Mouse (Mus musculus) CH12.LX (cell line): Measurements from ENCODE around the gene Fgd2. TPM values are rescaled to one million over a fixed set of nuclear protein-coding genes. Genes with fewer than 3 reads are reported as not detected.

Experiments
- DNase-seq: peaks from one replicate; pipeline ENCODE4 v3.0.0-alpha.2; 2013; ENCODE audit errors: extremely low read depth
- H3K27ac ChIP-seq: 2 replicates; pipeline ENCODE4 v1.5.1; 2012; ENCODE audit warnings: low read depth, mild to moderate bottlenecking, control low read depth, moderate library complexity; ENCODE audit not compliant: insufficient read depth
- H3K27me3 ChIP-seq: replicated peaks from 2 replicates; pipeline ENCODE3; 2012; ENCODE audit warnings: inconsistent platforms
- H3K36me3 ChIP-seq, 2 experiments: replicated peaks in 1 of 2; 2 replicates each; pipeline versions ENCODE3 to v1.6.1; 2012; ENCODE audit warnings: inconsistent platforms in 1 of 2, low read length in 1 of 2, mild to moderate bottlenecking in 1 of 2, mixed read lengths in 1 of 2, moderate library complexity in 1 of 2; ENCODE audit not compliant: control insufficient read depth in 1 of 2, insufficient read depth in 1 of 2
- H3K4me1 ChIP-seq, 2 experiments: 2 replicates each; pipeline ENCODE4 v1.6.1; 2012; ENCODE audit warnings: inconsistent platforms in 1 of 2, moderate library complexity in 1 of 2; ENCODE audit not compliant: insufficient read depth in 2 of 2, control insufficient read depth in 1 of 2
- H3K4me2 ChIP-seq: 2 replicates; pipeline ENCODE4 v1.6.1; 2012; ENCODE audit warnings: low read depth, mild to moderate bottlenecking, control low read depth; ENCODE audit not compliant: poor library complexity, insufficient read depth, severe bottlenecking
- H3K4me3 ChIP-seq, 3 experiments: fragments of 150-350 bp in 1 of 3; sonication (generic) in 1 of 3; replicated peaks in 1 of 3; 2 replicates each; pipeline versions ENCODE3 to v1.5.1; 2011 to 2012; ENCODE audit warnings: low read depth in 2 of 3, low read length in 2 of 3, mild to moderate bottlenecking in 2 of 3, moderate library complexity in 2 of 3, control low read depth in 1 of 3, improper control_type of control experiment in 1 of 3, inconsistent platforms in 1 of 3, mixed read lengths in 1 of 3; ENCODE audit not compliant: poor library complexity in 1 of 3
- H3K79me2 ChIP-seq: replicated peaks from 2 replicates; pipeline ENCODE4 v1.6.1; 2012; ENCODE audit warnings: mild to moderate bottlenecking, moderate library complexity; ENCODE audit not compliant: control insufficient read depth, poor library complexity, insufficient read depth, severe bottlenecking; ENCODE audit errors: extremely low read depth
- H3K9ac ChIP-seq: 2 replicates; pipeline ENCODE4 v1.6.1; 2012; ENCODE audit warnings: low read depth, mild to moderate bottlenecking, control low read depth, moderate library complexity; ENCODE audit not compliant: insufficient read depth
- H3K9me3 ChIP-seq: replicated peaks from 2 replicates; pipeline ENCODE3; 2012; ENCODE audit warnings: low read length, inconsistent platforms, mixed read lengths
- BHLHE40 ChIP-seq: IDR thresholded peaks from 2 replicates; pipeline ENCODE4 v1.6.1; 2011; ENCODE audit warnings: mild to moderate bottlenecking, low read depth, low read length, improper control_type of control experiment
- CHD1 ChIP-seq: IDR thresholded peaks from 2 replicates; pipeline ENCODE4 v1.6.1; 2012; ENCODE audit warnings: low read depth, low read length, improper control_type of control experiment, inconsistent platforms
- CHD2 ChIP-seq: IDR thresholded peaks from 2 replicates; pipeline ENCODE4 v1.6.1; 2011; ENCODE audit warnings: low read length, improper control_type of control experiment
- CTCF ChIP-seq, 2 experiments: IDR thresholded peaks in 1 of 2; conservative IDR thresholded peaks in 1 of 2; 2 replicates each; pipeline ENCODE4 v1.5.1; 2011 to 2012; ENCODE audit warnings: low read depth in 2 of 2, low read length in 2 of 2, improper control_type of control experiment in 1 of 2, inconsistent platforms in 1 of 2, mild to moderate bottlenecking in 1 of 2, moderate library complexity in 1 of 2
- ELF1 ChIP-seq: IDR thresholded peaks from 2 replicates; pipeline ENCODE4 v1.6.1; 2014; ENCODE audit warnings: low read depth, mild to moderate bottlenecking, inconsistent platforms, low read length, improper control_type of control experiment
- EP300 ChIP-seq: IDR thresholded peaks from 2 replicates; pipeline ENCODE4 v1.6.1; 2011; ENCODE audit warnings: low read length, improper control_type of control experiment
- HCFC1 ChIP-seq: IDR thresholded peaks from 2 replicates; pipeline ENCODE4 v1.6.1; 2012; ENCODE audit warnings: low read depth, mild to moderate bottlenecking, inconsistent platforms, low read length, improper control_type of control experiment
- KAT2A ChIP-seq: IDR thresholded peaks from 2 replicates; pipeline ENCODE4 v1.6.1; 2012; ENCODE audit warnings: low read length, improper control_type of control experiment, inconsistent platforms; ENCODE audit not compliant: insufficient replicate concordance
- MAX ChIP-seq: IDR thresholded peaks from 2 replicates; pipeline ENCODE4 v1.6.1; 2011; ENCODE audit warnings: low read length, improper control_type of control experiment
- MEF2A ChIP-seq: IDR thresholded peaks from 2 replicates; pipeline ENCODE4 v1.6.1; 2014; ENCODE audit warnings: low read depth, mild to moderate bottlenecking, inconsistent platforms, low read length, improper control_type of control experiment, borderline replicate concordance
- MXI1 ChIP-seq: IDR thresholded peaks from 2 replicates; pipeline ENCODE4 v1.6.1; 2011; ENCODE audit warnings: mild to moderate bottlenecking, low read depth, low read length, improper control_type of control experiment
- NELFE ChIP-seq: IDR thresholded peaks from 2 replicates; pipeline ENCODE4 v1.6.1; 2011; ENCODE audit warnings: low read depth, low read length, improper control_type of control experiment
- PAX5 ChIP-seq: IDR thresholded peaks from 2 replicates; pipeline ENCODE4 v1.6.1; 2012; ENCODE audit warnings: low read length, inconsistent platforms, mixed read lengths
- POLR2A ChIP-seq: IDR thresholded peaks from 2 replicates; pipeline ENCODE4 v1.6.1; 2011; ENCODE audit warnings: low read depth, mild to moderate bottlenecking, improper control_type of control experiment, low read length
- RAD21 ChIP-seq: IDR thresholded peaks from 2 replicates; pipeline ENCODE4 v1.6.1; 2011; ENCODE audit warnings: low read depth, mild to moderate bottlenecking, low read length, improper control_type of control experiment, moderate library complexity
- SIN3A ChIP-seq: IDR thresholded peaks from 2 replicates; pipeline ENCODE4 v1.6.1; 2012; ENCODE audit warnings: low read length, improper control_type of control experiment, inconsistent platforms
- SMC3 ChIP-seq: IDR thresholded peaks from 2 replicates; pipeline ENCODE4 v1.6.1; 2011; ENCODE audit warnings: low read depth, low read length, improper control_type of control experiment
- TBP ChIP-seq: conservative IDR thresholded peaks from 2 replicates; pipeline ENCODE4 v1.6.1; 2011; ENCODE audit warnings: low read depth, low read length, improper control_type of control experiment
- TCF12 ChIP-seq: IDR thresholded peaks from 2 replicates; pipeline ENCODE4 v1.6.1; 2014; ENCODE audit warnings: low read depth, mild to moderate bottlenecking, inconsistent platforms, low read length, improper control_type of control experiment
- UBTF ChIP-seq: IDR thresholded peaks from 2 replicates; pipeline ENCODE4 v1.6.1; 2012; ENCODE audit warnings: low read depth, mild to moderate bottlenecking, inconsistent platforms, low read length, improper control_type of control experiment, moderate library complexity
- USF2 ChIP-seq: conservative IDR thresholded peaks from 2 replicates; pipeline ENCODE4 v1.6.1; 2011; ENCODE audit warnings: low read depth, low read length, improper control_type of control experiment
- ZNF384 ChIP-seq: IDR thresholded peaks from 2 replicates; pipeline ENCODE4 v1.6.1; 2012; ENCODE audit warnings: low read depth, low read length, improper control_type of control experiment, inconsistent platforms
- dilution Hi-C: fragments of 300-500 bp; cut with MboI; formaldehyde crosslinking; loops from 2 replicates; pipeline ENCODE4 v1.14.3; 2020; ENCODE audit warnings: low sequenced_read_pairs; ENCODE audit not compliant: extremely low pct_unique_long_range_greater_than_20kb, extremely low pct_ligation_motif_present
- in situ Hi-C: fragments of 300-500 bp; cut with MboI; formaldehyde crosslinking; loops from 3 replicates; pipeline ENCODE4 v1.14.3; 2019; ENCODE audit warnings: low sequenced_read_pairs, low pct_ligation_motif_present, low pct_unique_long_range_greater_than_20kb, mixed read lengths
- polyA plus RNA-seq: library from polyadenylated mRNA; unstranded; fragments of >175 nt; gene quantifications from 2 replicates; pipeline ENCODE4 v1.2.1, GENCODE M21; 2012; ENCODE audit warnings: low read depth; ENCODE audit not compliant: insufficient read length
- total RNA-seq, 2 experiments: library from RNA; depleted of rRNA; stranded (reverse); fragments of 300-350 nt in 1 of 2; fragments of >200 nt in 1 of 2; gene quantifications; 2 replicates each; pipeline ENCODE4 v1.2.3; 2012 to 2014

Gene Fgd2
- total and polyA plus RNA-seq, 3 experiments, result 41.7 to 54.4 (median 48.3) TPM

- Histone ChIP-seq H3K27me3 (no peaks in the 10 kb centered on the region), H3K36me3 (peaks cover 0 to 3% of the 10 kb centered on the region in 2 experiments), H3K9me3 (peaks cover 3% of the 10 kb centered on the region), H3K27ac (no peak overlapping the region), H3K4me2 (no peak overlapping the region), H3K9ac (no peak overlapping the region), H3K4me3 (no peak overlapping the region), H3K79me2 (no peaks in the 10 kb centered on the region), H3K4me1 (peaks cover 0 to 2% of the 10 kb centered on the region in 2 experiments; a peak in 2 of 4 replicates)
- dilution Hi-C loops, result no loop called here
- DNase-seq, result no peak
- in situ Hi-C loops, result no loop called here
- TF ChIP-seq ELF1, result no peak
- no peak for TF ChIP-seq PAX5
- no peak for TF ChIP-seq POLR2A
- TF ChIP-seq HCFC1, result no peak
- no peak for TF ChIP-seq UBTF
- TF ChIP-seq CHD2, result no peak
- no peak for TF ChIP-seq SMC3
- TF ChIP-seq TBP, result no peak
- TF ChIP-seq MXI1, result no peak
- TF ChIP-seq USF2, result no peak
- TF ChIP-seq EP300, result no peak
- TF ChIP-seq NELFE, result no peak
- TF ChIP-seq KAT2A, result no peak
- no peak for TF ChIP-seq CTCF (conservative IDR thresholded peaks at IDR 0.05 in 1 of 2, IDR thresholded peaks at IDR 0.05 in 1 of 2; ENCODE audit: low read depth in 2 of 2, low read length in 2 of 2)
- no peak for TF ChIP-seq MEF2A
- no peak for TF ChIP-seq ZNF384
- TF ChIP-seq BHLHE40, result no peak
- no peak for TF ChIP-seq SIN3A
- TF ChIP-seq CHD1, result no peak
These were observed 48.6 kb upstream of the Fgd2 start for GRCm38 (mm10) chr17:29312082-29312481.

GRCm38 (mm10) chr17:29313300-29313699, 47.4 kb upstream of the Fgd2 start:
- in situ Hi-C loops (no loop called here), dilution Hi-C loops (no loop called here)
- DNase-seq, result peak; percentile 43
- H3K27ac ChIP-seq, result no peak overlapping the region
- TF ChIP-seq TCF12 (no peak), MAX (no peak), RAD21 (peak; percentile 28), SMC3 (0 out of 2 replicates have a peak, but pooled peaks have one; percentile 19), CTCF (conservative IDR thresholded peaks at IDR 0.05 in 1 of 2, IDR thresholded peaks at IDR 0.05 in 1 of 2; ENCODE audit: low read depth in 2 of 2, low read length in 2 of 2) (peak; percentile 14 to 55; a peak in 3 of 4 replicates)
- H3K36me3 ChIP-seq, result no peaks in the 10 kb centered on the region
- H3K4me2 ChIP-seq, result no peak overlapping the region
- H3K79me2 ChIP-seq, result no peaks in the 10 kb centered on the region
- peaks cover 3% of the 10 kb centered on the region for H3K9me3 ChIP-seq
- H3K27me3 ChIP-seq, result no peaks in the 10 kb centered on the region
- H3K9ac ChIP-seq, result no peak overlapping the region
- no peak overlapping the region for H3K4me3 ChIP-seq
- peaks cover under 1 to 2% of the 10 kb centered on the region in 2 experiments; a peak in 2 of 4 replicates for H3K4me1 ChIP-seq
